Mouse (Mus musculus): ENCODE measurements around the gene Tm7sf2. TPM values are rescaled to one million over a fixed set of nuclear protein-coding genes. Genes with fewer than 3 reads are reported as not detected.
"Not testable (repeated sequence)": the region's sequence is repeated elsewhere in the genome, so short reads cannot be mapped to it uniquely, and the experiment has no call there.

Gene Tm7sf2
- polyA plus RNA-seq, 1 experiment from 2014 or later = 43.7 TPM

- H3K27ac ChIP-seq (replicated peaks; ENCODE audit: low read depth, low read length) = no peak overlapping the region
- H3K4me3 ChIP-seq (replicated peaks; ENCODE audit: low read depth, low read length) = no peak overlapping the region
- 91% methylated on average over 11 of the region's 11 CpGs for WGBS
- no peak overlapping the region for H3K4me2 ChIP-seq (ENCODE audit: low read length)
- no peaks in the 10 kb centered on the region for H3K9me3 ChIP-seq (ENCODE audit: control insufficient read depth, low read length)
- peaks cover 18% of the 10 kb centered on the region for H3K4me1 ChIP-seq (ENCODE audit: control insufficient read depth, insufficient read depth, low read length)
- H3K27me3 ChIP-seq (ENCODE audit: control insufficient read depth, insufficient read depth, low read length) = no peaks in the 10 kb centered on the region
- no peak overlapping the region for H3K9ac ChIP-seq (replicated peaks; ENCODE audit: low read length)
- peaks cover 58% of the 10 kb centered on the region for H3K36me3 ChIP-seq (ENCODE audit: control insufficient read depth, insufficient read depth, low read length)
- no peak for ATAC-seq (ENCODE audit: low FRiP score, low TSS enrichment)
- DNase-seq = no peak
These were observed 19.3 kb downstream of the Tm7sf2 start for GRCm38 (mm10) chr19:6048681-6049410.

DNA sequence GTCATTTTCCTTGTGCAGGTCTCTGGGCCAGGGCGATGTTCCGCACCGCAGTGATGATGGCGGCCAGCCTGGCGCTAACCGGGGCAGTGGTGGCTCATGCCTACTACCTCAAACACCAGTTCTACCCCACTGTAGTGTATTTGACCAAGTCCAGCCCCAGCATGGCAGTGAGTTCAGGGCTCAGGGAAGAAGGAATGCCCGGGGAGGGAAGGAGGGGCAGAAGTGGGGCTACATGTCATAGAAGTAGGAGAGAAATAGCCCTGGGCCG, 20.3 kb downstream of the Tm7sf2 start:
- peaks cover 48% of the 10 kb centered on the region for H3K36me3 ChIP-seq (ENCODE audit: control insufficient read depth, insufficient read depth, low read length)
- H3K4me1 ChIP-seq (ENCODE audit: control insufficient read depth, insufficient read depth, low read length) = peaks cover 18% of the 10 kb centered on the region
- DNase-seq = no peak
- peak overlapping the region; percentile 88 for H3K4me3 ChIP-seq (replicated peaks; ENCODE audit: low read depth, low read length)
- no peak overlapping the region for H3K27ac ChIP-seq (replicated peaks; ENCODE audit: low read depth, low read length)
- no peaks in the 10 kb centered on the region for H3K27me3 ChIP-seq (ENCODE audit: control insufficient read depth, insufficient read depth, low read length)
- ATAC-seq (ENCODE audit: low FRiP score, low TSS enrichment) = no peak
- peak overlapping the region; percentile 86; the same call in 1 of the 2 replicates for H3K9ac ChIP-seq (replicated peaks; ENCODE audit: low read length)
- no peaks in the 10 kb centered on the region for H3K9me3 ChIP-seq (ENCODE audit: control insufficient read depth, low read length)
- WGBS = 85% methylated on average over 8 of the region's 8 CpGs
- peak overlapping the region; percentile 97 for H3K4me2 ChIP-seq (ENCODE audit: low read length)

- Histone ChIP-seq H3K4me1 (ENCODE audit: control insufficient read depth, insufficient read depth, low read length) (peaks cover 18% of the 10 kb centered on the region), H3K9me3 (ENCODE audit: control insufficient read depth, low read length) (no peaks in the 10 kb centered on the region), H3K36me3 (ENCODE audit: control insufficient read depth, insufficient read depth, low read length) (peaks cover 43% of the 10 kb centered on the region), H3K27ac (replicated peaks; ENCODE audit: low read depth, low read length) (peak overlapping the region; percentile 99), H3K9ac (replicated peaks; ENCODE audit: low read length) (peak overlapping the region; percentile 86), H3K4me3 (replicated peaks; ENCODE audit: low read depth, low read length) (peak overlapping the region; percentile 88), H3K4me2 (ENCODE audit: low read length) (peak overlapping the region; percentile 97), H3K27me3 (ENCODE audit: control insufficient read depth, insufficient read depth, low read length) (no peaks in the 10 kb centered on the region)
- no peak for DNase-seq
- ATAC-seq (ENCODE audit: low FRiP score, low TSS enrichment) = peak; percentile 14
- 2% methylated on average over 44 of the region's 44 CpGs for WGBS
These were observed 20.8 kb downstream of the Tm7sf2 start for GRCm38 (mm10) chr19:6047154-6047898.

DNA sequence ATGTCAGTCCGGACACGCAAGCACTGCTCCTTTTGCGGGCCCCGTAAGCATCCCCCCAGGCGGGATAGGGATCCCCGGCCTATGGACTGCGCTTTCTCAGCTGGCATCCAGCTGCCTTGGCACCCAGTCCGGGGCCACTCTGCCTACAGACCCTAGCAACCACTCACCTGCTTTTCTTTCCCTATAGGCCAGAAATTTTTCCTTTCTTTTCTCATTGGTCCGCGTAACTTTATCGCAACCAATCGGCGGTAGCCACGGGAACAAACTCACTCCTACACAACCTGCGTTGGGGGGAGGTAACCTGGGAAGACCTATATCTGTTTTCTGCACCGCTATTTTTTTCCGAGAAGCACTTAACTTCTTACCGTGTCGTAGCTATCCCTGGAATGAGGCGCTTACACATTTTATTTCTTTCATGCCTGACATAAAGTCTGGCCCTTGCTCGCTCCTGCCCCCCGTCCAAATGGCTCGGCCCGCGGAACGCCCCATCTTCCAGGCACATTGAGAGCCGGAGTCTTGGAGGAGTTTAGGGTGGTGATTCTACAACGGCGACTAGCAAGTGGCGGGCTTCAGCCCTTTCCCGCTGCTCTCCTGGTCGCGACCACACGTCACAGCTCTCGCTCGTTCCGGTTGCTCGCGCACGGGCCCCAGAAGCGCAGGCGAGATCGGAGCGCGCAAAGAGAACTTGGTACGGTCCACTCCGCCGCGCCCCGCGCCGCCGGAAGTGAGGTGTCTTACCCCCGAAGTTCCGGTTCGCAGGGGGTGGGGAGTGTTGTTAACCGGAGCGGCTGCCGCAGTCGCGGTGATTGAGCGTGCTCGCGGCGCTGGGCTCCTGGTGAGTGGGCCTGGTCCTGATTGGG, 21.6 kb downstream of the Tm7sf2 start, which contains the start of gene Syvn1:
Gene Syvn1 (plus strand): TSS at position 283 of the 860 bp plus-strand sequence.
- peak within 1 kb of the TSS; percentile 99 for H3K27ac ChIP-seq (replicated peaks; ENCODE audit: low read depth, low read length)
- ATAC-seq (ENCODE audit: low FRiP score, low TSS enrichment) (peak; percentile 89), DNase-seq (peak; percentile 96)
- no peaks in the 10 kb centered on the region for H3K9me3 ChIP-seq (ENCODE audit: control insufficient read depth, low read length)
- peak within 1 kb of the TSS; percentile 86 for H3K9ac ChIP-seq (replicated peaks; ENCODE audit: low read length)
- H3K4me3 ChIP-seq (replicated peaks; ENCODE audit: low read depth, low read length) = peak within 1 kb of the TSS; percentile 88
- H3K27me3 ChIP-seq (ENCODE audit: control insufficient read depth, insufficient read depth, low read length) = no peaks in the 10 kb centered on the region
- peaks cover 18% of the 10 kb centered on the region for H3K4me1 ChIP-seq (ENCODE audit: control insufficient read depth, insufficient read depth, low read length)
- under 1% methylated on average over 65 of the region's 65 CpGs for WGBS
- peaks cover 35% of the 10 kb centered on the region for H3K36me3 ChIP-seq (ENCODE audit: control insufficient read depth, insufficient read depth, low read length)
- peak within 1 kb of the TSS; percentile 97 for H3K4me2 ChIP-seq (ENCODE audit: low read length)

GRCm38 (mm10) chr19:6045366-6046293, 22.5 kb downstream of the Tm7sf2 start:
- WGBS = 22% methylated on average over 20 of the region's 20 CpGs
- peaks cover 18% of the 10 kb centered on the region for H3K4me1 ChIP-seq (ENCODE audit: control insufficient read depth, insufficient read depth, low read length)
- DNase-seq = peak; percentile 31

DNA sequence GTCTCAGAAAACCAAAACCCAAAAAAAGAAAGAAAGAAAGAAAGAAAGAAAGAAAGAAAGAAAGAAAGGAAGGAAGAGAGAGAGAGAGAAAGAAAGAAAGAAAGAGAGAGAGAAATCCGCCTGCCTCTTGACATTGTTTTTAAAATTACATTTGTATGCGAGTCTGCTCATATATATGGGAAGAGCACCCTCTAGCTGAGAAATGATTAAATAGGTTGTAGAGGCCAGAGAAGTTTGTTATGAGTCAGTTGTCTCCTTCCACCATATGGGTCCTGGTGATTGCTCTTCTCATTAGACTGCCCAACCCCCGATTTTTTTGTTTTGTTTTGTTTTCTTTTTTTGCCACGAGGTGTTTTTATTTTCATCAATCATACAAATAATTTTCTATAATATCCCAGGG, 24.1 kb downstream of the Tm7sf2 start:
- ATAC-seq (ENCODE audit: low FRiP score, low TSS enrichment); H3K27me3 ChIP-seq (ENCODE audit: control insufficient read depth, insufficient read depth, low read length); H3K9me3 ChIP-seq (ENCODE audit: control insufficient read depth, low read length); H3K27ac ChIP-seq (replicated peaks; ENCODE audit: low read depth, low read length); H3K9ac ChIP-seq (replicated peaks; ENCODE audit: low read length); H3K4me3 ChIP-seq (replicated peaks; ENCODE audit: low read depth, low read length); H3K4me2 ChIP-seq (ENCODE audit: low read length): not testable (repeated sequence)
- Histone ChIP-seq H3K36me3 (ENCODE audit: control insufficient read depth, insufficient read depth, low read length) (peaks cover 10% of the 10 kb centered on the region), H3K4me1 (ENCODE audit: control insufficient read depth, insufficient read depth, low read length) (peaks cover 18% of the 10 kb centered on the region)
- WGBS = 65% methylated on average over 4 of the region's 4 CpGs
- peak; percentile 72 for DNase-seq

More at GRCm38 (mm10) chr19:6045366-6046293, 22.5 kb downstream of the Tm7sf2 start:
- Histone ChIP-seq H3K4me3 (replicated peaks; ENCODE audit: low read depth, low read length) (peak overlapping the region; percentile 88), H3K9me3 (ENCODE audit: control insufficient read depth, low read length) (no peaks in the 10 kb centered on the region), H3K27me3 (ENCODE audit: control insufficient read depth, insufficient read depth, low read length) (no peaks in the 10 kb centered on the region), H3K9ac (replicated peaks; ENCODE audit: low read length) (peak overlapping the region; percentile 86), H3K36me3 (ENCODE audit: control insufficient read depth, insufficient read depth, low read length) (peaks cover 26% of the 10 kb centered on the region), H3K27ac (replicated peaks; ENCODE audit: low read depth, low read length) (peak overlapping the region; percentile 99), H3K4me2 (ENCODE audit: low read length) (peak overlapping the region; percentile 97)
- peak; percentile 22 for ATAC-seq (ENCODE audit: low FRiP score, low TSS enrichment)

- 83% methylated on average over 9 of the region's 9 CpGs for WGBS
- ATAC-seq (ENCODE audit: low FRiP score, low TSS enrichment) (no peak), DNase-seq (no peak)
- Histone ChIP-seq H3K27ac (replicated peaks; ENCODE audit: low read depth, low read length) (no peak overlapping the region), H3K4me2 (ENCODE audit: low read length) (no peak overlapping the region), H3K4me1 (ENCODE audit: control insufficient read depth, insufficient read depth, low read length) (peaks cover 8% of the 10 kb centered on the region), H3K36me3 (ENCODE audit: control insufficient read depth, insufficient read depth, low read length) (no peaks in the 10 kb centered on the region), H3K9ac (replicated peaks; ENCODE audit: low read length) (no peak overlapping the region; the same call in 1 of the 2 replicates), H3K4me3 (replicated peaks; ENCODE audit: low read depth, low read length) (no peak overlapping the region), H3K9me3 (ENCODE audit: control insufficient read depth, low read length) (no peaks in the 10 kb centered on the region), H3K27me3 (ENCODE audit: control insufficient read depth, insufficient read depth, low read length) (no peaks in the 10 kb centered on the region)
These were observed 25.9 kb downstream of the Tm7sf2 start for GRCm38 (mm10) chr19:6042293-6042692.

DNA sequence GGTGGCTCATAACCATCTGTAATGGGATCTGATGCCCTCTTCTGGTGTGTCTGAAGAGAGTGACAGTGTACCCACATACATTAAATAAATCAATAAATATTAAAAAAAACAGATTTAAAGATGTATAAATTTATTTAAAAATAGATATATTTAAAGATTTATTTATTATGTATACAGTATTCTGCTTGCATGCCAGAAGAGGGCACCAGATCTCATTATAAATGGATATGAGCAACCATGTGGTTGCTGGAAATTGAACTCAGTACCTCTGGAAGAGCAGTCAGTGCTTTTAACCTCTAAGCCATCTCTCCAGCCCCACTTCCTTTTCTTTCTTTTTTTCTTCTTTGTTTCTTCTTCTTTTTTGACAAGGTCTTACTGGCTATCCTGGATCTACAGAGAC, 28.2 kb downstream of the Tm7sf2 start:
- DNase-seq = no peak
- no peak overlapping the region for H3K27ac ChIP-seq (replicated peaks; ENCODE audit: low read depth, low read length)
- ATAC-seq (ENCODE audit: low FRiP score, low TSS enrichment) = no peak
- H3K36me3 ChIP-seq (ENCODE audit: control insufficient read depth, insufficient read depth, low read length) = no peaks in the 10 kb centered on the region
- H3K4me2 ChIP-seq (ENCODE audit: low read length) = no peak overlapping the region
- H3K27me3 ChIP-seq (ENCODE audit: control insufficient read depth, insufficient read depth, low read length) = no peaks in the 10 kb centered on the region
- H3K4me1 ChIP-seq (ENCODE audit: control insufficient read depth, insufficient read depth, low read length) = peaks cover 1% of the 10 kb centered on the region
- H3K9me3 ChIP-seq (ENCODE audit: control insufficient read depth, low read length) = no peaks in the 10 kb centered on the region
- no peak overlapping the region for H3K4me3 ChIP-seq (replicated peaks; ENCODE audit: low read depth, low read length)
- no peak overlapping the region for H3K9ac ChIP-seq (replicated peaks; ENCODE audit: low read length)
